ENCODE assay signal across 8 mouse cellular contexts in the genomic region with DNA sequence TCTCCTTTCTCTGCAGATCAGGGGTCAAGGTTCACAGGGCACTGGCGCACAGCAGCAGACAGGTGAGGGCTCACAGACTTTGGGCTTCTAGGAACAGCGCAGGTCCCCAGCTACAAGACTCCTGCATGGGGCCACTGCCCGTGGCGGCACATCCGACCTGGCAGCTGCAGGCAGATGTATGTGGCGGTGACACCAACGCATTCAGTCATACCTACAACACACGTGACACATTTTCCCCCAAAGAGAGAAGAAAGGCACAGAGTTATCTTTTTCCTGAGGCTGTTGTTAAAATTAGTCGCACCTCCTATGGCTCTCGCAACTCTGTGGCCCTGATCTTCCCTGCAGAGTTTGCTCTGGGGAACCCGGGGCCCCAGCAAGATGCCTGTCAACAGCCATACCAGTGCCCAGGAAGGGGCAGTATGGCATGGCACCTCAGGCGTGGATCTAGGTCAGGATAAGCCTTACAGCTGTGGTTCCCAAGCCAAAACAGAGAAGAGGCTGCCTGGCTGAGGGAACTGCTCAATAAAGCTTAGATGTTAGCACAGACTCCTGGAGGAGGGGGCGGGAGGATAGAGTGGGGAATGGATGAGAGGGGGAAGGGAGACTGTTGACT. TPM values are rescaled to one million over a fixed set of nuclear protein-coding genes. Genes with fewer than 3 reads are reported as not detected.
A peak's percentile ranks its signal among the peaks of the same experiment; 100 is the strongest.
DNase-seq lines count a peak whose midpoint lies in the region; ATAC-seq lines count a peak whose summit lies in the region.

No protein-coding gene starts in this region.

- H3K9ac ChIP-seq in limb, embryonic 15.5 days, result no peak overlapping the region

- 28% methylated on average over 13 of the region's 13 CpGs for WGBS in limb, embryonic 15.5 days

- peaks cover 51% of the 10 kb centered on the region for H3K4me1 ChIP-seq in limb, embryonic 15.5 days

- H3K4me2 ChIP-seq in limb, embryonic 15.5 days, result no peak overlapping the region

- peak; percentile 88 for DNase-seq in heart, adult 11 months
- no peak for DNase-seq in heart, adult 18-20 months
- peak; percentile 71 to 78 for DNase-seq in right cerebral cortex, postnatal 10 days (ENCODE audit: low spot score in 2 of 2)
- DNase-seq in right cerebral cortex, postnatal 4 days, result no peak
- DNase-seq in thymus, postnatal 4 days, result peak; percentile 58
- DNase-seq in spleen, postnatal 36 days (ENCODE audit: low spot score in 2 of 2), result no peak
- no peak for DNase-seq in cerebellum, postnatal 4 days (ENCODE audit: low spot score in 2 of 2)

- no peaks in the 10 kb centered on the region for H3K9me3 ChIP-seq in limb, embryonic 15.5 days

- peak overlapping the region; percentile 61; the same call in 1 of the 2 replicates for H3K27ac ChIP-seq in limb, embryonic 15.5 days

- no peaks in the 10 kb centered on the region for H3K36me3 ChIP-seq in limb, embryonic 15.5 days

- no peaks in the 10 kb centered on the region for H3K27me3 ChIP-seq in limb, embryonic 15.5 days

- no peak for ATAC-seq in limb, embryonic 15.5 days (ENCODE audit: insufficient number of reproducible peaks, low FRiP score, low TSS enrichment, low read depth)

- H3K4me3 ChIP-seq in limb, embryonic 15.5 days, result no peak overlapping the region

RNA-seq across cellular contexts. Expression of gene Cstad, which starts 53.1 kb away (rescaled TPM):
- 1 to 10 TPM in 1 of 2 experiments, under 1 TPM in 1; 0.57 to 1.2 TPM for total RNA-seq in heart, adult 18-20 months (2021)
- polyA plus RNA-seq in limb, embryonic 15.5 days (2015; fragmentation: Nextera tagmentation; extraction: Ambion mirVana), result 2.0 and 2.2 TPM in 2 replicates

Comparison
In these comparisons a context has a peak if more than half of its experiments do, and no peak if none do; other contexts are left out.
1. DNase-seq: peak in heart, adult 11 months (single experiment), right cerebral cortex, postnatal 10 days (2 of 2) and thymus, postnatal 4 days (single experiment); none in heart, adult 18-20 months (0 of 2), right cerebral cortex, postnatal 4 days (single experiment), spleen, postnatal 36 days (0 of 2) and cerebellum, postnatal 4 days (0 of 2).